Mouse (Mus musculus) adrenal gland, adult (tissue): ENCODE results near the gene Tdpoz4.
"Not testable (repeated sequence)": the region's sequence is repeated elsewhere in the genome, so short reads cannot be mapped to it uniquely, and the experiment has no call there.

Experiments
- DNase-seq, 2 experiments: peaks; one replicate each; pipeline ENCODE4 v3.0.0; 2022 to 2023; ENCODE audit warnings: low spot score in 1 of 2; ENCODE audit not compliant: inconsistent age in 2 of 2

Tdpoz4 gene

GRCm38 (mm10) chr3:93796098-93796497 is at the start of gene Tdpoz4:
TSS of gene Tdpoz4 (plus strand) at chr3:93796398.
- DNase-seq: not testable (repeated sequence)

GRCm38 (mm10) chr3:93754022-93754421 is 42.2 kb upstream of the Tdpoz4 start:
- DNase-seq: not testable (repeated sequence)

- not testable (repeated sequence) for DNase-seq
Observed at GRCm38 (mm10) chr3:93772700-93773099, 23.5 kb upstream of the Tdpoz4 start, which contains the start of gene Gm5773. TSS of gene Gm5773 (plus strand) at chr3:93773000.

GRCm38 (mm10) chr3:93813341-93813740 is 17.1 kb downstream of the Tdpoz4 start:
- DNase-seq: not testable (repeated sequence)

- not testable (repeated sequence) for DNase-seq
Observed at GRCm38 (mm10) chr3:93825720-93826119, 29.5 kb downstream of the Tdpoz4 start, which contains the start of gene Tdpoz3. TSS of gene Tdpoz3 (plus strand) at chr3:93826020.
